Mouse (Mus musculus): ENCODE measurements around the gene Hsd17b11. TPM values are rescaled to one million over a fixed set of nuclear protein-coding genes. Genes with fewer than 3 reads are reported as not detected.

Gene Hsd17b11
- polyA plus RNA-seq, 2 experiments = 2.6 to 7.9 TPM

GRCm38 (mm10) chr5:103939856-103940255 is 81.9 kb downstream of the Hsd17b11 start:
- no peak for ATAC-seq (ENCODE audit: insufficient read depth)
- no peak for DNase-seq (ENCODE audit: low read depth in 3 of 3, low spot score in 3 of 3)

More at GRCm38 (mm10) chr5:103939856-103940255, 81.9 kb downstream of the Hsd17b11 start:
- TF ChIP-seq CTCF (IDR thresholded peaks at IDR 0.05; ENCODE audit: low read depth) (no peak), EP300 (IDR thresholded peaks at IDR 0.05; ENCODE audit: low read depth) (no peak)
- H3K27ac ChIP-seq = no peak overlapping the region
- no peaks in the 10 kb centered on the region for H3K4me1 ChIP-seq (replicated peaks; ENCODE audit: control insufficient read depth in 2 of 2, insufficient read depth in 2 of 2, low read length in 1 of 2)
- no peak overlapping the region for H3K9ac ChIP-seq (replicated peaks)
- H3K36me3 ChIP-seq (replicated peaks; ENCODE audit: control insufficient read depth, insufficient read depth, low read depth) = no peaks in the 10 kb centered on the region
- 35% methylated on average over 1 of the region's 1 CpGs for WGBS (ENCODE audit: insufficient replicate concordance)
- H3K4me3 ChIP-seq (ENCODE audit: insufficient read depth in 1 of 2, low read depth in 2 of 2, low read length in 2 of 2) = no peak overlapping the region
- H3K9me3 ChIP-seq (ENCODE audit: control insufficient read depth, low read length) = no peaks in the 10 kb centered on the region
- H3K27me3 ChIP-seq (ENCODE audit: control insufficient read depth, insufficient read depth, low read length) = no peaks in the 10 kb centered on the region
- H3K4me2 ChIP-seq (ENCODE audit: low read depth) = no peak overlapping the region

Small RNAs within 50 kb of the gene (microRNA-seq; reads per million reads assigned to microRNA genes)
- 12.7 reads per million, percentile 23 among the genes with 10 or more reads in this experiment for gene Mir5619

Other genes with a start within 250 kb of the Hsd17b11 start
- gene Klhl8, start 110.7 kb downstream of the Hsd17b11 start, polyA plus RNA-seq (2012; rRNA removed) = 0.83 and 0.98 TPM in 2 replicates
- gene Klhl8, start 110.7 kb downstream of the Hsd17b11 start, polyA plus RNA-seq (2014; fragmentation: Nextera tagmentation; extraction: Ambion mirVana) = 0.99 and 1.7 TPM in 2 replicates
- gene Hsd17b13, start 44.5 kb downstream of the Hsd17b11 start, polyA plus RNA-seq (2012; rRNA removed) = 3.2 and 5.3 TPM in 2 replicates
- 8.3 and 10.9 TPM in 2 replicates for gene Hsd17b13, start 44.5 kb downstream of the Hsd17b11 start, polyA plus RNA-seq (2014; fragmentation: Nextera tagmentation; extraction: Ambion mirVana)
- 34.5 and 48.1 TPM in 2 replicates for gene Nudt9, start 24.4 kb upstream of the Hsd17b11 start, polyA plus RNA-seq (2012; rRNA removed)
- gene Nudt9, start 24.4 kb upstream of the Hsd17b11 start, polyA plus RNA-seq (2014; fragmentation: Nextera tagmentation; extraction: Ambion mirVana) = 73.8 and 74.8 TPM in 2 replicates
- not detected in 2 replicates for gene Gm17660, start 55.7 kb upstream of the Hsd17b11 start, polyA plus RNA-seq (2012; rRNA removed)
- not detected in 2 replicates for gene Gm17660, start 55.7 kb upstream of the Hsd17b11 start, polyA plus RNA-seq (2014; fragmentation: Nextera tagmentation; extraction: Ambion mirVana)
- gene Sparcl1, start 91.8 kb upstream of the Hsd17b11 start, polyA plus RNA-seq (2012; rRNA removed) = 0.81 and 1.4 TPM in 2 replicates
- 1.0 and 1.2 TPM in 2 replicates for gene Sparcl1, start 91.8 kb upstream of the Hsd17b11 start, polyA plus RNA-seq (2014; fragmentation: Nextera tagmentation; extraction: Ambion mirVana)
- not detected in 2 replicates for gene Dspp, start 148.8 kb upstream of the Hsd17b11 start, polyA plus RNA-seq (2012; rRNA removed)
- gene Dspp, start 148.8 kb upstream of the Hsd17b11 start, polyA plus RNA-seq (2014; fragmentation: Nextera tagmentation; extraction: Ambion mirVana) = not detected in 2 replicates
- gene Dmp1, start 180.7 kb upstream of the Hsd17b11 start, polyA plus RNA-seq (2012; rRNA removed) = not detected in 2 replicates
- gene Dmp1, start 180.7 kb upstream of the Hsd17b11 start, polyA plus RNA-seq (2014; fragmentation: Nextera tagmentation; extraction: Ambion mirVana) = not detected in 2 replicates